Comparison of ENCODE assay signal across 8 mouse cellular contexts in the genomic region with DNA sequence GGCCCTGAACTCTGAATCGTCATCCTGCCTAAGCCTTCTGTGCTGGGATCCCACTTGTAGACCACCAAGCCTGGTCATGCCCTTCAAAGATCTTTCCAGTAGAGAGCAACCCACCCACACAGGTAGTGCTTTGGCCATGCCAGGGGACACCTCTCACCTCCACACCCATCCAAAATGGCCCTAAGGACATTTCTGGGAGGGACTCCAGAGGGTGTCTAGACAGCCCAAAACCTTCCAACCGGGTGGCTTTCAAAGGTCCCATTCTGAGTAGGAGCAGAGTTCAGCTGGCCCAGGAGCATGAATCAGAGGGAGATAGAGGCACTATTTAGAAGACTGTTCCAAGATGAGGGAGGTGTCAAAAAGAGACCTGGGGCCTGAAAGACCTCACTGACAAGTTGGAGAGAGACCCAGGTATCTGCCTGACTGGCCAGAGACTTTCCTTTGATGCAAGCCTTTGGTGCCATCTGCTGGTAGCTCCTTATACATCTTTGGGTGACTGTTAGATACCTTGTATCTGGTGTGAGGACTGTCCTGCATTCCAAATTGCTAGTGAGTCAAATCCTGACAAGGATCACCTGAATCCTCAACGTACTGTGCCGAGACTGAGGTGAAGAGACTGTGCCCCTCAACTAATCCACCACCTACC. TPM values are rescaled to one million over a fixed set of nuclear protein-coding genes. Genes with fewer than 3 reads are reported as not detected.
DNase-seq lines count a peak whose midpoint lies in the region; ATAC-seq and TF ChIP-seq lines count a peak whose summit lies in the region.

No protein-coding gene starts in this region.

- no peaks in the 10 kb centered on the region for H3K9me3 ChIP-seq in forebrain, embryonic 10.5 days
- H3K9me3 ChIP-seq in forebrain, embryonic 13.5 days (replicated peaks) = no peaks in the 10 kb centered on the region
- H3K9me3 ChIP-seq in forebrain, embryonic 14.5 days (replicated peaks; ENCODE audit: control insufficient read depth, low read length) = no peaks in the 10 kb centered on the region
- no peaks in the 10 kb centered on the region for H3K9me3 ChIP-seq in hindbrain, postnatal 0 days (ENCODE audit: low read length)

- H3K4me3 ChIP-seq in forebrain, embryonic 10.5 days = no peak overlapping the region
- H3K4me3 ChIP-seq in forebrain, embryonic 13.5 days = no peak overlapping the region
- no peak overlapping the region for H3K4me3 ChIP-seq in forebrain, embryonic 14.5 days (ENCODE audit: low read depth, low read length)
- H3K4me3 ChIP-seq in hindbrain, postnatal 0 days (ENCODE audit: low read length) = no peak overlapping the region

- TF ChIP-seq CTCF in hindbrain, postnatal 0 days (IDR thresholded peaks at IDR 0.05; ENCODE audit: low read depth) = peak; percentile 87

- H3K36me3 ChIP-seq in forebrain, embryonic 10.5 days (replicated peaks) = no peaks in the 10 kb centered on the region
- no peaks in the 10 kb centered on the region for H3K36me3 ChIP-seq in forebrain, embryonic 13.5 days (ENCODE audit: poor library complexity, severe bottlenecking)
- no peaks in the 10 kb centered on the region for H3K36me3 ChIP-seq in forebrain, embryonic 14.5 days (ENCODE audit: control insufficient read depth, insufficient read depth, low read length)
- no peaks in the 10 kb centered on the region for H3K36me3 ChIP-seq in hindbrain, postnatal 0 days (ENCODE audit: insufficient read depth, low read length)

- no peak overlapping the region; the same call in 1 of the 2 replicates for H3K27ac ChIP-seq in forebrain, embryonic 10.5 days
- H3K27ac ChIP-seq in forebrain, embryonic 13.5 days = no peak overlapping the region
- H3K27ac ChIP-seq in forebrain, embryonic 14.5 days (ENCODE audit: low read depth, low read length) = no peak overlapping the region
- no peak overlapping the region for H3K27ac ChIP-seq in hindbrain, postnatal 0 days

- H3K9ac ChIP-seq in forebrain, embryonic 13.5 days = no peak overlapping the region
- no peak overlapping the region for H3K9ac ChIP-seq in forebrain, embryonic 14.5 days (ENCODE audit: low read length)
- no peak overlapping the region for H3K9ac ChIP-seq in hindbrain, postnatal 0 days (replicated peaks; ENCODE audit: low read length)

- ATAC-seq in forebrain, embryonic 13.5 days = no peak
- ATAC-seq in forebrain, embryonic 14.5 days = peak; percentile 58; the same call in 1 of the 2 replicates
- peak; percentile 80 for ATAC-seq in hindbrain, postnatal 0 days

- H3K4me2 ChIP-seq in forebrain, embryonic 13.5 days = no peak overlapping the region
- H3K4me2 ChIP-seq in forebrain, embryonic 14.5 days (ENCODE audit: low read length) = no peak overlapping the region
- H3K4me2 ChIP-seq in hindbrain, postnatal 0 days (ENCODE audit: low read depth, low read length) = no peak overlapping the region

- DNase-seq in forebrain, embryonic 10.5 days (ENCODE audit: extremely low spot score, low spot score) = peak; percentile 58
- peak; percentile 84 for DNase-seq in c-Kit-negative CD71-positive TER-119-positive erythroid progenitor cells, embryonic 14.5 days (ENCODE audit: low read depth, low spot score)
- DNase-seq in forebrain, embryonic 14.5 days (ENCODE audit: low spot score) = peak; percentile 86
- DNase-seq in hindbrain, postnatal 0 days (ENCODE audit: low spot score) = peak; percentile 90
- DNase-seq in layer of hippocampus, postnatal 36 days = peak; percentile 62 to 72
- peak; percentile 92 for DNase-seq in lung, postnatal 36 days
- peak; percentile 67 for DNase-seq in spleen, adult 12 weeks (ENCODE audit: low spot score)

- H3K27me3 ChIP-seq in forebrain, embryonic 10.5 days (ENCODE audit: poor library complexity, severe bottlenecking) = peaks cover 46% of the 10 kb centered on the region
- peaks cover 35% of the 10 kb centered on the region for H3K27me3 ChIP-seq in forebrain, embryonic 13.5 days
- no peaks in the 10 kb centered on the region; the same call in 1 of the 2 replicates for H3K27me3 ChIP-seq in forebrain, embryonic 14.5 days (replicated peaks; ENCODE audit: control insufficient read depth, insufficient read depth, low read length)
- no peaks in the 10 kb centered on the region for H3K27me3 ChIP-seq in hindbrain, postnatal 0 days (ENCODE audit: insufficient read depth, low read length)

- peaks cover 12% of the 10 kb centered on the region for H3K4me1 ChIP-seq in forebrain, embryonic 10.5 days
- peaks cover 4% of the 10 kb centered on the region; the same call in 1 of the 2 replicates for H3K4me1 ChIP-seq in forebrain, embryonic 13.5 days
- H3K4me1 ChIP-seq in forebrain, embryonic 14.5 days (ENCODE audit: control insufficient read depth, insufficient read depth, low read length) = no peaks in the 10 kb centered on the region
- H3K4me1 ChIP-seq in hindbrain, postnatal 0 days (ENCODE audit: insufficient read depth, low read length) = no peaks in the 10 kb centered on the region

- WGBS in forebrain, embryonic 10.5 days = 57% methylated on average over 4 of the region's 4 CpGs
- 63% methylated on average over 4 of the region's 4 CpGs for WGBS in forebrain, embryonic 13.5 days
- WGBS in forebrain, embryonic 14.5 days = 59% methylated on average over 4 of the region's 4 CpGs
- WGBS in hindbrain, postnatal 0 days = 58% methylated on average over 4 of the region's 4 CpGs

RNA-seq across cellular contexts. Expression of gene Eps8l2, which starts 24.5 kb away (rescaled TPM):
- polyA plus RNA-seq in forebrain, embryonic 10.5 days (2016; fragmentation: Nextera tagmentation; extraction: Ambion mirVana) = 4.2 and 4.5 TPM in 2 replicates
- 0.43 and 0.64 TPM in 2 replicates for polyA plus RNA-seq in forebrain, embryonic 13.5 days (2015; fragmentation: Nextera tagmentation; extraction: Ambion mirVana)
- 0.25 and 0.67 TPM in 2 replicates for polyA plus RNA-seq in forebrain, embryonic 14.5 days (2014; fragmentation: Nextera tagmentation; extraction: Ambion mirVana)
- 1.6 and 3.9 TPM in 2 replicates for total RNA-seq in hindbrain, postnatal 0 days (2014; rRNA removed)
- 1.5 and 2.4 TPM in 2 replicates for polyA plus RNA-seq in hindbrain, postnatal 0 days (2015; fragmentation: Nextera tagmentation; extraction: Ambion mirVana)
- total RNA-seq in layer of hippocampus, postnatal 36 days (2021) = 1 to 10 TPM; 4.6 to 5.8 TPM

RNA-seq across cellular contexts. Expression of gene Taldo1, which starts 28.8 kb away (rescaled TPM):
- polyA plus RNA-seq in forebrain, embryonic 10.5 days (2016; fragmentation: Nextera tagmentation; extraction: Ambion mirVana) = 335 and 368 TPM in 2 replicates
- polyA plus RNA-seq in forebrain, embryonic 13.5 days (2015; fragmentation: Nextera tagmentation; extraction: Ambion mirVana) = 386 and 415 TPM in 2 replicates
- polyA plus RNA-seq in forebrain, embryonic 14.5 days (2014; fragmentation: Nextera tagmentation; extraction: Ambion mirVana) = 418 and 419 TPM in 2 replicates
- total RNA-seq in hindbrain, postnatal 0 days (2014; rRNA removed) = 156 and 200 TPM in 2 replicates
- 252 and 258 TPM in 2 replicates for polyA plus RNA-seq in hindbrain, postnatal 0 days (2015; fragmentation: Nextera tagmentation; extraction: Ambion mirVana)
- 100 to 1,000 TPM; 119 to 121 TPM for total RNA-seq in layer of hippocampus, postnatal 36 days (2021)

RNA-seq across cellular contexts. Expression of gene Tmem80, which starts 35.7 kb away (rescaled TPM):
- polyA plus RNA-seq in forebrain, embryonic 10.5 days (2016; fragmentation: Nextera tagmentation; extraction: Ambion mirVana) = 48.2 and 51.0 TPM in 2 replicates
- polyA plus RNA-seq in forebrain, embryonic 13.5 days (2015; fragmentation: Nextera tagmentation; extraction: Ambion mirVana) = 61.3 and 66.0 TPM in 2 replicates
- 39.1 and 41.0 TPM in 2 replicates for polyA plus RNA-seq in forebrain, embryonic 14.5 days (2014; fragmentation: Nextera tagmentation; extraction: Ambion mirVana)
- total RNA-seq in hindbrain, postnatal 0 days (2014; rRNA removed) = 31.6 and 36.4 TPM in 2 replicates
- 42.0 and 44.9 TPM in 2 replicates for polyA plus RNA-seq in hindbrain, postnatal 0 days (2015; fragmentation: Nextera tagmentation; extraction: Ambion mirVana)
- 10 to 100 TPM; 32.4 to 34.3 TPM for total RNA-seq in layer of hippocampus, postnatal 36 days (2021)

RNA-seq across cellular contexts. Expression of gene Deaf1, which starts 35.7 kb away (rescaled TPM):
- 59.2 and 59.3 TPM in 2 replicates for polyA plus RNA-seq in forebrain, embryonic 10.5 days (2016; fragmentation: Nextera tagmentation; extraction: Ambion mirVana)
- 88.1 and 105 TPM in 2 replicates for polyA plus RNA-seq in forebrain, embryonic 13.5 days (2015; fragmentation: Nextera tagmentation; extraction: Ambion mirVana)
- 118 and 143 TPM in 2 replicates for polyA plus RNA-seq in forebrain, embryonic 14.5 days (2014; fragmentation: Nextera tagmentation; extraction: Ambion mirVana)
- 218 and 220 TPM in 2 replicates for total RNA-seq in hindbrain, postnatal 0 days (2014; rRNA removed)
- polyA plus RNA-seq in hindbrain, postnatal 0 days (2015; fragmentation: Nextera tagmentation; extraction: Ambion mirVana) = 200 and 237 TPM in 2 replicates
- 10 to 100 TPM; 79.4 to 82.5 TPM for total RNA-seq in layer of hippocampus, postnatal 36 days (2021)

RNA-seq across cellular contexts. Expression of gene Gatd1, which starts 50.7 kb away (rescaled TPM):
- 43.2 and 44.7 TPM in 2 replicates for polyA plus RNA-seq in forebrain, embryonic 10.5 days (2016; fragmentation: Nextera tagmentation; extraction: Ambion mirVana)
- polyA plus RNA-seq in forebrain, embryonic 13.5 days (2015; fragmentation: Nextera tagmentation; extraction: Ambion mirVana) = 53.2 and 55.6 TPM in 2 replicates
- polyA plus RNA-seq in forebrain, embryonic 14.5 days (2014; fragmentation: Nextera tagmentation; extraction: Ambion mirVana) = 41.7 and 43.4 TPM in 2 replicates
- total RNA-seq in hindbrain, postnatal 0 days (2014; rRNA removed) = 61.2 and 74.4 TPM in 2 replicates
- 46.9 and 49.4 TPM in 2 replicates for polyA plus RNA-seq in hindbrain, postnatal 0 days (2015; fragmentation: Nextera tagmentation; extraction: Ambion mirVana)
- 10 to 100 TPM; 42.2 to 48.4 TPM for total RNA-seq in layer of hippocampus, postnatal 36 days (2021)
